Mouse (Mus musculus): ENCODE results near the gene Ace3.
"Not testable (repeated sequence)": the region's sequence is repeated elsewhere in the genome, so short reads cannot be mapped to it uniquely, and the experiment has no call there.

Ace3 gene

DNA sequence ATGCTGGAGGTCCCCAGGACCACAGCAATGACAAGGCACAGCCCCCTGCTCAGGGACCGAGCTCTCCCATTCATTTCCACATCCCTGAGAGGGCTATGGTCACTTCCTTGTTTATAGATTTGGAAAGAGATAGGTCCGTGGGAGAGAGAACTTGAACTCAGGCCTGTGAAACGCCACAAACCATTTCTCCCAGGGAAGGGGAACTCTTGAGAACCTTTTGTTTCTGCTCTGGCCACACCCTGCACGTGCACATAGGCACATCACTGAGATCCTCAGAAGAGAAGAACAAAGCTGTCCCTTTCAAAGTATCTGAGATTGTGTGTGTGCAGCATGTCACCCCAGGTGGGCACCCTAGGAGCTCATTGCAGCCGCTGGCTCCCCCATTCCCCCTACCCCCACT lies 15.8 kb upstream of the Ace3 start:
- no peak for DNase-seq (ENCODE audit: low spot score)

DNA sequence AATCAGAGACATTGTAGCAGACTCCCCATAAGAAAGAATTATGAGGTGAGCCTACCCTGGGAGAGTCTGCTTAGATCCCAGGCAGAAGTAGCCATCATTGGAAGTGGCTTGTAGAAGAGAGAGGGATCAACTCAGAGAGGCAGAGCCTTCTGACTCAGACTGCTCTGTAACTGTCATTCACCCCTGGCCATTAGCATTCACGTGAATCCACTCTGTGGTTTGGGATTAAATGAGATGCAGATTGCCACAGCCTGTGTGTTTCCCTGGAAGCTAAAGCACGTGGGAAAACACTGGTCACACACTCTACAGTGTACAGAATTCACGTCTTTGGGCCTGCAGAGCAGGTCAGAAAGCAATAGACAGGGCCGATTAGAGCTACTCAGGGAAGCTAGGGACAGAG lies 10.0 kb upstream of the Ace3 start:
- DNase-seq (ENCODE audit: low spot score), result no peak

DNA sequence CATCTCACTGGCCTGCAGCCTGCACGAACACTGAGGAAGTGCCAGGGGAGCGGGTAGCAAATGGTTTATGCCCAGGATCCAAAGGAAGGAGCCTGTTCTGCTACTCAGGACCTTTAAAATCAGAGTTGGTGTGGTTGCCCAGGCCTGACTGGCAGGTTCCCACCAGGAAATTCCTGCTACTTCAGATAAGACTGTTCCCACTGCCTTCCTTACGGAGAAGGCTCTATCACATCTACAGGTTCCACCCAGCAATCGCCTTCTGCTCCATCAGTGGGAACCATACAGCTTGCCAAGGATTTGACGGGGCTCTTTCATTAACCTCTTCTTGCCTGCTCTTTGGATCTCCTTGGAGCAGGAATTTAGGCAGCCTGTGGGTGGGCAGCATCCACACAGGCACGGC lies 7.0 kb upstream of the Ace3 start:
- no peak for DNase-seq (ENCODE audit: low spot score)

DNA sequence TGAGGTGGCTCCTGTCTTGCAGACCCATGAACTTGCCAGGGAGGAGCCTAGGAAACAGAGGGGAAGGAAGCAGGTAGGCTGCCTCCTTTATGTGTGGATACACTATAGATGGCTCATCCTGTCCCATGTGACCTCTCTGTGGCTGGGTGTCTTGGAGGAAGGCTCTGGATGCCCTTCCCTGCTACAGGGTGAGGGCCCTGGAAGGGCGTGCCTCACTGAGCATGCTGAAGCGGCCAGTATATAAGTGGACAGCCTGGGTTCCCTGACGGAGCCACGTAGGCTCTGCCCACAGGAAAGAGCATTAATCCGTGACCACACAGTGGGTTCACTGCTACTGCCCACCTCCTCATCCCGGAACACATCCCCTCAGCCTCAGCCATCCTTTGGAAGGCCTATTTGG lies 5.0 kb upstream of the Ace3 start:
- no peak for DNase-seq (ENCODE audit: low spot score)

DNA sequence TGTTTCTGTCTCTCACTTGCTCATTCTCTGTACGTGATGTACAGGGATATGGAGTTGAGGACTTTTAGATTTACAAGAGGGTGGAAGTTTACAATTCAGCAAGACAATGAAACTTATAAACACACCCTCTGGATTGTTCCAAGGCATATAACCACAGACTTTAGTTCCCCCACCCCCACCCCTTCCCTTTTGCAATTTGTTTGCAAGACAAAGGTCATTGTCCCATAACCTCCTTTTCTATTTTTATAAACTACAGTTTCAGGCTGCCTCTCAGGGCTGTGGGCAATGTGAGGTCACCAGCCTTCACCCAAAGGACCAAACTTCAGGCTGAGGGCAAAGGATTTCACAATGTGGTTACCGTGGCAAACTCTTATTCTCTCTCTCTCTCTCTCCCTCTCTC lies 4.2 kb upstream of the Ace3 start:
- peak; percentile 91 for DNase-seq (ENCODE audit: low spot score)

DNA sequence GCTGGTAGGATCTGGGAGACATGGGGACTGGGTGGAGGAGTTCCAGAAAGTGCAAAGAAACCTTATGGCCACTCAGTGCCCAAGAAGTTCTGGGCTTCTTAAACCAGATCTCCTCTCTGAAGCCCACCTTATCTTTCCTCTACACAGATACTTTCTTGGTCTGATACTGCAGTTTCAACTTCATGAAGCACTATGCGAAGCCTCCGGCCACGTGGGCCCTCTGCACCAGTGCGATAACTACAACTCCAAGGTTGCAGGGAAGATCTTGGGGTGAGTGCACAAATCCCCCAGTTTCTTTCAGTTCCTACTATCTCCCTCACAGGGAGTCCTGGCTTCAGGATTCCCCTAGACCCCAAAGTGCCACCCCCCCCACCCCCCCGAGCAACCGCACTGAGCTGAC lies 5.6 kb downstream of the Ace3 start:
- no peak for DNase-seq (ENCODE audit: low spot score)

DNA sequence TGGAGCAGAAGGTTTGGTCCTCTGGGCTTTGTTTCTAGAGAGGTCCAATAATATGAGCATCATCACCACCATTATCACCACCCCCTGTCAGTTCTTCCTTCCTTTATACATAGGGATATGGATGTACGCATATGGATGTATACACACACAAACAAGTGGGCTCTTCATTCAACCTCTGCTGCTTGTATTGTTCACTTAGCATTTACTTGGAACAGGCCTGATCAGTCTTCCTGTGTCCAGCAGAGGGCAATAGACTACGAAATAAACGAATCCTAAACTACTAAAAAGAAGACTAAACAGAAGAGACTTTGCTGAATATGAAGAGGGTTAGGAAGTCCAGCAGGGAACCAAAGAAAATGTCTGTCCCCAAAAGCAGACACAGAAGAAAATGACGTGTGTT lies 7.2 kb downstream of the Ace3 start:
- DNase-seq (ENCODE audit: low spot score), result peak; percentile 71

DNA sequence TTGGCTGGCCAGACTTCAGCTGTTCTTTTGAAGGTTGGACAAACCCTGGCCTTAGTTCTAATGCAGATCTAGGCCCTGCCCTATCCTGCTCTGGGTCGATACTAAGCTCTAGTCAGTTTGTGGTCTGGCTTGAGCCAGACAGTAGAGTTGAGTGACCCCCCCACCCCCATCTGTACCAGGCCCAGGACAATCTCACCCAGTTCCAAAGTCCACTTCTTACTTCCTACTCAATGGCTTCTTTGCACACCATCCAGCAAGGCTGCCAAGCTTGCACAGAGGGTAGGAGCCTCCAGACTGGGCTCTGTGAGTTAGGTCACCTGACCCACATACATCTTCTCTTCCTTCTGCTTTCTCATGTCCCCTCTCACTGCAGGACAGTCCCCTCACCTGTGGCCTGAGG lies 10.1 kb downstream of the Ace3 start:
- DNase-seq (ENCODE audit: low spot score), result peak; percentile 55

DNA sequence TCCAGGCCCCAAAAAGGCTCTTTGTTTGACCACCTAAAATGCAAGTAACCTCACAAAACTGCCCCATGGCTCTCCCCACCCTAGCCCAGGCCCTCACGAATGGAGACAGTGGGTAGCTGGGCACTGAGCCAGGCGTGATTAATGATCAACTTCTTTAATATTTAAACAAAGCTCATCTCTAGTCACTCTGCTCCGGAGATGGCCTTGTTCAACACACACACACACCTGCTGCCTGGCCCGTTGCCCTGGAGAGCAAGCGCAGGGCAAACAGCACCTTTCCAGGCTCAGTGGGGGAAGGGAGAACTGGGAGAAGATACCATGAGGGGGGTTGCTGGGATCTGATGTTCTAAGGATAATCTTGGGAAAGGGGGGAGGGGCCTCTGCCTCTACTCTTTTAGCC lies 11.5 kb downstream of the Ace3 start:
- no peak for DNase-seq (ENCODE audit: low spot score)

DNA sequence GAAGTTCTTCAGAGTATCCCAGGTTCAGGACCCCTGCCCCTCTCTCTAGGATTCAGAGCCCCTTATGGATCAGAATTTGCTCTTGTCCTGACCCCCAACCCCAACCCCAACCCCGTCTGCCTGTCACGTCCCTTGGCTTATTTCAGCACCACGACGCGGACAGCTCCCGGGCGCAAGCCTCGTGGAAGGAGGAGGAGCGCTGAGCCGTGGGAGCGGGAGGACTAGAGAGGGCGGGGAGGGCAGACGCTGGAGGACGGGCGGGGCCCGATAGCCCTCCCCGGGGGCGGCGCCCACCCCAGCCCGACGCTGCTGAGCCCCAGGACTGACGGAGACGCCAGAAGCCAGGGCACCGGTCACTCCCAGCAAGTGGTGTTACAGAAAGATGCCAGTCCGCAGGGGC lies 13.3 kb downstream of the Ace3 start, which contains the start of gene Kcnh6:
Kcnh6 (plus strand) TSS at position 304 of the 400 bp plus-strand sequence.
- peak; percentile 80 for DNase-seq (ENCODE audit: low spot score)

DNA sequence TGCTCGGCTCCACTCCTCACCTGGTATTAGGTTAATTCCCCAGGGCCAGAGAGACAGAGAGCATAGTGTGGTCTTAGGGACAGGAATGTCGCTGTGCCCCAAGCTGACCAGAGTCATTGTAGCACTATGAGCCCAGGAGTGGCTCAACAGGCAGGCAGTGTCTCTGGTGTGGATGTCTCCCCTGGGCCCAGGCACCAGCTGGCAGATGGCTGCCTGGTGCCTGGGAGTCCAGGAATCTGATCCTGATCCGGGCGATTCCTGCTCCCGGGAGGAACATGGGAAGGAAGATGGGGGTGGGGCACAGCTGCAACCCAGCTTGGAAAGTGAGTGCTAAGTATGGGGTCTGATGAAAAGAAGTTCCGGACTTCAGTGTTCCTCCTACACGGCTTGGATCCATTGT lies 18.2 kb downstream of the Ace3 start:
- DNase-seq (ENCODE audit: low spot score), result no peak

DNA sequence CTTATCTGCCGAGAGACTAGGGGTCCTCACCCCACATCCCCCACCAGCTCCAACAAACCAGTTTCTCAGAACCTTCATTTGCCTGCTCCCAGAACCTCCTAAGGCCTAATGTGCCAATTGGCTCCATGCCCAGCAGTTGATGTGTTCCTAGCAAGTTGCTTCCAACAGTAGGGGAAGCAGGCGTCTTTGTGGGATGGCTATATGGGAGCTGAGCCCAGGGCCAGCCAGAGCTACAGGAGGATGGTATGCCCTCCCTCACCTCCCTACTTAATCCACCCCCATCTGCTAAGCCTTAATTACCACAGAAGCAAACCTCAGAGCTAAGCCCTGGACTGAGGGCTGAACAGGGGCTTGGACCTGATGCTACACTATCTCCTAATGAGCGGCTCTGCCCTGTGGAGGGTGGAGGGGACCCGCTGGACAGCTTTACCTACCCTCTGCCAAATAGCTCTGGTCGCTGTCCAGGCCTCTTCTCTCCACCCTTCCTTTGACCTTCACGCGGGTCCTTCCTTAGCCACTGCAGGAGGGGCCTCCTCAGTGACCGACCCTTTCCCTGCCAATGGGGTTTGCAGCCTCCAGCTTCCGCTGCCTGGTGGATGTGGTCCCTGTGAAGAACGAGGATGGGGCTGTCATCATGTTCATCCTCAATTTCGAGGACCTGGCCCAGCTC lies 19.2 kb downstream of the Ace3 start:
- peak; percentile 86 for DNase-seq (ENCODE audit: low spot score)

DNA sequence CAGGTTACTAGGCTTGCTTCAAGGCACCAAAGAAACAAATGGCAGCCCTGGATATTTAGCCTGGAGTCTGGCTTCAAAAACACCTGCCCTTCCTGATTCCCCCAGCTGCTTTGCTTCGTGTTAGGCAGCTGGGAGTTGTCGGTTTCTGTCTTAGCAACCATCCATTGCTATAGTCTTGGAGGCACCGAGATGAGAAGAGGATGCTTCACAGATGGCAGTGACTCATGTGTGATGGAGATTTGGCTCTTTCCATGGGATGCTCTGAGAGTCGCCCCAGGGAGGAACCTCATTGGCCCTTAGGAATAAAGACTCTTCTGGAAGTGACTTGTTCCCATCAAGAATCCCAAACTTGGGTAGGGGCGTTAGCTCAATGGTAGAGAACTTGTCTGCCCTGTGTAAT lies 22.0 kb downstream of the Ace3 start:
- no peak for DNase-seq (ENCODE audit: low spot score)

DNA sequence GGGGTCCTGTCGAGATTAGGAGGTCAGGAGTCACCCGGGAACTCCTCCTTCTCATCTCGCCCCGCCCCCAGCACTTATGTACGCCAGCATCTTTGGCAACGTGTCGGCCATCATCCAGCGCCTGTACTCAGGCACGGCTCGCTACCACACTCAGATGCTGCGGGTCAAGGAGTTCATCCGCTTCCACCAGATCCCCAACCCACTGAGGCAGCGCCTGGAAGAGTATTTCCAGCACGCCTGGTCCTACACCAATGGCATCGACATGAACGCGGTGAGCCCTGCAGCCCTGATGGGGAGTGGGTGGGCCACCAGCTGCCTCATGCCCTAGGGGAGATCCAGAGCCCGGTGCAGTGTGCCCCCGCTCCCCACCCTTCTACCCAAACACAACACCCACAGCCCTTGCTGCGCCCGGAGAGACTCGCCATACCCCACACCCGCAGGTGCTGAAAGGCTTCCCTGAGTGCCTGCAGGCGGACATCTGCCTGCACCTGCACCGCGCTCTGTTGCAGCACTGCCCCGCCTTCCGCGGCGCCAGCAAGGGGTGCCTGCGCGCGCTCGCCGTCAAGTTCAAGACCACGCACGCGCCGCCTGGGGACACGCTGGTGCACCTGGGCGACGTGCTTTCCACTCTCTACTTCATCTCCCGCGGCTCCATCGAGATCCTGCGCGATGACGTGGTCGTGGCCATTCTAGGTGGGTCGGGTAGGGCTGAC lies 25.7 kb downstream of the Ace3 start:
- DNase-seq (ENCODE audit: low spot score), result no peak

DNA sequence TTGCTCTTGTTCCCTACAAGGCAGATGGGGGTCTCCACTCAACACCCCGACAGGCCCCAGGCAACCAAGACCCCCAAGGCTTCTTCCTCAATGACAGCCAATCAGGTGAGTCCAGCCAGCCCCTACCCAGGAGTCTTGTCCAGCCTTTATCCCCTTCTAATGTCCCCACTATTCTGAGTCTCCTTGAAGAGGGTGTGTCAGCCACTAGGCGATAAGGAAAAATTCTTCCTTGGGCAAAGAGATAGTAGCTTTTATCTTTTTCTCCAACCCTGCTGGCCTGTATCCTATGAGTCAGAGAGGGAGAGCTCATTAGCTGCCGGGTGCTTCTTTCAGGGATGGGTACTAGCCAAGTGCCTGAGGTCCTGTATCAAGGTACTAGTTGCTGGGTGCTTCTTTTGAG lies 31.3 kb downstream of the Ace3 start:
- no peak for DNase-seq (ENCODE audit: low spot score)

DNA sequence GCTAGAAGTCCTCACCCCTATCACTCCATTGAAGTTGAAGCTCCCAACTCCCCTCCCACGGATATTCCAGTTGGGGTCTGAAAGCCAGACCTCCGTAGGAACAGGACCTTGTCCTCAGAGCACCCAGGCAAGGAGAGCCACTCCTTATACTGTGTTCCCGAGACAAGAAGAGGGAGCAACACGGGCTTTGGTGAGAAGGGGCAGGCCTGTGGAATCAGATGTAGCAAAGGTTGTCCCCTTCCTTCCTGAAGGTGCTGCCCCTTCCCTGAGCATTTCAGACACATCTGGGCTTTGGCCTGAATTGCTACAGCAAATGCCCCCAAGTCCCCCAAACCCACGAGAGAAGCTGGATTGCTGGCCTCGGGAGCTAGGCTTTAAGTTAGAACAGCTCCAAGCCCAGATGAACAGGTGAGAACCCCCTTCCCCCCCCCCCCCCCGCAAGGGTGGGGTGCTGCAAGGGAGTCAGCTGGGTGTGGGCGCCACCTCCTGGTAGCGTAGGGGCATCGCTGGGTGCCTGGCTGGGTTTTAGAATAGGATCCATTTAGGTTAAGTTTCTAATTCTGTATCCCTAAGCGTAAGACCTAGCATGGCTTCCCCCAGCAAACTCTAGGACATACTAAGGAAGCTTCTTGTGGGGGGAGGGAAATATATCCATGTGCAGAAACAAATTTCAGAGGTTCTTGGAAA lies 32.1 kb downstream of the Ace3 start:
- DNase-seq (ENCODE audit: low spot score), result peak; percentile 63

DNA sequence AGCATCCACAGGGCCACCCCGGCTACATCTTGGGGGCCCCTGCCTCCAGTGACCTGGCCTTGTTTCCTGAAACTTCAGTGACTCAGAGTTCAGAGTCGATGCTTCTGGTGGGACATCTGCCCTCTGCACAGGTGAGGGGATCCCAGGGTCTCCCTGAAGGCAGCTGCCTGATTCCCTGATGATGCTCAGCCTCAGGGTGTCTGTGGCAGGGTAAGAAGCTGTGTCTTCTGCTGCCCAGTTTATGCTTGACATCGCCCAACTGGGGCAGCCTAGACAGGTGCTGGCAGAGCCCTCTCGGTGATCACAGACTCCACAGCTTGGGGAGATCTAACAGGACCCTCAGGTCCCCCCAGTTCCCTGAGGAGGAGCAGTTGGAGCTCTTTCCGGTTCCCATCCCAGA lies 33.1 kb downstream of the Ace3 start:
- no peak for DNase-seq (ENCODE audit: low spot score)

DNA sequence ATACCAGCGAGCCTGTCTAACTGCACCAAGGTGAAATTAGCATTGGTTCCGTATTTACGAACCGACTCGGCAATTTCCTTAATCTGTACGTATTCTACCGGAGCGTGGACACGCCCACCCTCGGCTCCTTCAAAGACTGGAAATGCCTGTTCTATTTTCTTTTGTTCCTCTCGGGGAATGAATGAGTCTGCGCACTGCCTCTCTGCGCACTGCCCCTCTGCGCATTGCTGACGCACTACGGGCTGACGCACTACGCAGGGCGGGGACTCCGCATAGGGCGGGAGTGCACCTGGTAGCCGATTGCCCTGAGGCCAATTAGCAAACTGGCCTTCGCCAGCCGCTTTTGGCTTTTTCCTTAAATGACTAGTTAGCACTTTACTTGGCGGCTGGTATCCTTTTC lies 37.6 kb downstream of the Ace3 start:
- not testable (repeated sequence) for DNase-seq (ENCODE audit: low spot score)

DNA sequence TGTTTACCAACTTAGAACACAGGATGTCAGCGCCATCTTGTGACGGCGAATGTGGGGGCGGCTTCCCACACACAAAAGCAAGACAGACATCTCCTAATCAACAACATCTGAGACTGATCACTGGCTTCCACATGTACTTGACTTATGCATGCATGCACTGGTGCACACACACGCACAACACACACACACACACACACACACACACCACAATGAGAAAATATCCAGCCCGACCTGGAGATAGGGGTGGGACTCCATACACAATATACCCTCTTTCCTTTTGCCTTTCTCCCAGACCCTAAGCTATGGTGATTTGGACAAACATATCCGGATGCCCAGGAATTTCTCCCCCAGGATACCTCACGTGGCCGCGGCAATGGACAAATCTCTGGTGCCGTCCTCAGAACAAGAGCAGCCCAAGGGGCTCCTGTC lies 39.0 kb downstream of the Ace3 start:
- no peak for DNase-seq (ENCODE audit: low spot score)

DNA sequence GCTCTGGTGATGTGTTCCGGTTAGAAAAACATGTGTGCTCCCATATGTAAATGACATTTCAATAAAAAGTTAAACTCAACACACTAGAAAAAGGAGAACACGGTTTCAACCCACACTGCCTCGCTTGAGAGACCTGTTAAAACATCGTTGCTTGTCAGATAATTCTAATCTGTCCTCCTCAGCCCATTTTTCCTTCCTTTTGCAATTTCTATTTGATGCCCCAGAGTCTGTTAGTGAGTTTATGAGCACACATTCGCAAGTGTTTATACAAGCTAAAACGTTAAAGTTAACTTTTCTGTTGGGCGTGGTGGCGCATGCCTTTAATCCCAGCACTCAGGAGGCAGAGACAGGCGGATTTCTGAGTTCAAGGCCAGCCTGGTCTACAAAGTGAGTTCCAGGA lies 40.5 kb downstream of the Ace3 start:
- DNase-seq (ENCODE audit: low spot score), result no peak

DNA sequence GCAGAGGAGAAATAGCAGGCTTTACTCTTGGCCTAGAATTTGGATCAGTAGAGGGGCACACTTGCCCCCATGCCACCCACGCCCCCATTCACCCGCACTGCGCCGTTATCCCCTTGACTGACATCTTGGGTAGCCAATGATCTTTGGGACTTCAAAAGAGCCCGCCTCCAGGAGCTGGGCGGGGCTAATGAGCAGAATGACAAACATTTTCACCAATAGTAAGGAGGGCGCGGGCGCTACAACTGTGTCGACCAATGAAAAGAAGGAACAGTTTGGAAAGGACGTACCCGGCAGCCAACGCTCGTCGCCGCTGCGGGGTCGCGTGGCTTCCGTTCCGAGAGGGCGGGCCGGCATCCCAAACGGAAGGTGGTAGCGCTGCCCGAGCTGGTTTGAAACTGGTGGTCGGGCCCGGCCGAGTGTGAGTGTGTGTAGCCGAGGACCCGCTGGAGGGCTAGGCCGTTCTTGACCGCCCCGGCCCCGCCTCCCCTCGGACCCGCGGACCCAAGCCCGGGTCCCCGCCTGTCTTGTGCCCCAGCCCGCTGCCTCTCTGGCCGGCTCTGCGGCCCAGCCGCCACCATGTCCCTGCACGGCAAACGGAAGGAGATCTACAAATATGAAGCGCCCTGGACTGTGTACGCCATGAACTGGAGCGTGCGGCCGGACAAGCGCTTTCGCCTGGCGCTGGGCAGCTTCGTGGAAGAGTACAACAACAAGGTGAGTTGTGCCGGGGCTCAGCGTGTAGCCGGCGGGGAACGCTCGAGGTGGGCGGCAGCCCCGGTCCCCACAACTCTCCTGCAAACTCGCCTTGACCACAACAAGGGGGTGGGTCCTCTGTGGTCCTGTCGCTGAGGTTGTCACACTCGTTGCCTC lies 42.3 kb downstream of the Ace3 start, which contains the start of gene Dcaf7:
Dcaf7 (plus strand) TSS at position 325 of the 870 bp plus-strand sequence.
- peak; percentile 98 for DNase-seq (ENCODE audit: low spot score)

DNA sequence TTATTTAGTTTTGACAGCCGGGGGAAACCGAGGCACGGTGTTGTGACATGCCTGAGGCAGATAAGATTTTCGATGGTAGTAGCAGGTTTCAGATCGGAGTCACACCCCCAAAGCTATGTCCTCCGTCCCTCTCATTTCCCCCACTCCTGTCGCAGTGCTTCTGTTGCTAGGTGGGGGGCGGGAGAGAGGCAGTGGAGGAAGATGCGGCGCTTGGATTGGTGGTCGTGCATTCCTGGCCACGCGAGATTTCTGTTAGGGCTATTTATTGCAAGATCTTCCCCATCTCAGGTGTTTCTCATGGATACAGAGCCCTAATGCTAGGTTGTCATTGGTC lies 42.9 kb downstream of the Ace3 start:
- no peak for DNase-seq (ENCODE audit: low spot score)

Measured in adipocyte (in vitro differentiated cells).